Mouse (Mus musculus) left cerebral cortex, postnatal 10 days (tissue): ENCODE results near the gene Manf. TPM values are rescaled to one million over a fixed set of nuclear protein-coding genes. Genes with fewer than 3 reads are reported as not detected.

Experiments used
- DNase-seq, 2 experiments: peaks; one replicate each; pipeline ENCODE4 v3.0.0; 2021 to 2022; ENCODE audit warnings: low spot score in 2 of 2, mixed read lengths in 1 of 2; ENCODE audit errors: extremely low spot score in 1 of 2
- intact Hi-C: fragments of 180-260 bp; cut with DNase I; formaldehyde crosslinking; loops from one replicate; pipeline ENCODE4 v1.15.1; 2025
- total RNA-seq, 2 experiments: library from RNA; stranded (reverse); gene quantifications; 2 replicates each; pipeline ENCODE4 v1.2.3; 2021

Manf gene
- 100 to 1,000 TPM; 115 to 125 TPM for total RNA-seq

- intact Hi-C loops: no loop called here
- DNase-seq: peak; percentile 98 to 99
Measured at GRCm38 (mm10) chr9:106891829-106892551, at the start of gene Manf. Gene Manf, minus strand, starts transcription at chr9:106891979.

DNA sequence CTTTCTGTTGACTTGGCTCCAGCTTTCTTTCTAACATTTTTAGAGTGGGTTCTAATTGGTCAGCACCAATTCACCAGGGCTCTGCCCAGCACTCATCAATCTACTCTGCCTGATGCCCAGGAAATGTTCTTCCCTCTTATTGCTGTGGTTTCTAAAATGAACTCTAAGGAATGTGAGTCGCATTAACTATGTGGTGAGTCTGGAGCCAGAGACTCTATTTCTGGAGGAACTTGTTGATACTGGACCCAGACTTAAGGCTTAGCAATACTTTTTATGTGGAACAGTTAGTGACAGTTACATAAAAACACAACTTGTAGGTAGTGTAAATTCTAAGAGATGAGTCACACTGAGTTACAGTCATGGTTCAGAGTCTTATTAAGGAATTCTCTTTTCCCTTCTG is 43.2 kb upstream of the Manf start:
- intact Hi-C loops: no loop called here
- no peak for DNase-seq

GRCm38 (mm10) chr9:106914878-106915277 is 23.1 kb upstream of the Manf start:
- intact Hi-C loops: no loop called here
- no peak for DNase-seq

GRCm38 (mm10) chr9:106913759-106914158 is 22.0 kb upstream of the Manf start:
- DNase-seq: no peak

GRCm38 (mm10) chr9:106911624-106912023 is 19.8 kb upstream of the Manf start:
- intact Hi-C loops: no loop called here
- no peak for DNase-seq

More at GRCm38 (mm10) chr9:106913759-106914158, 22.0 kb upstream of the Manf start:
- intact Hi-C loops: no loop called here

DNA sequence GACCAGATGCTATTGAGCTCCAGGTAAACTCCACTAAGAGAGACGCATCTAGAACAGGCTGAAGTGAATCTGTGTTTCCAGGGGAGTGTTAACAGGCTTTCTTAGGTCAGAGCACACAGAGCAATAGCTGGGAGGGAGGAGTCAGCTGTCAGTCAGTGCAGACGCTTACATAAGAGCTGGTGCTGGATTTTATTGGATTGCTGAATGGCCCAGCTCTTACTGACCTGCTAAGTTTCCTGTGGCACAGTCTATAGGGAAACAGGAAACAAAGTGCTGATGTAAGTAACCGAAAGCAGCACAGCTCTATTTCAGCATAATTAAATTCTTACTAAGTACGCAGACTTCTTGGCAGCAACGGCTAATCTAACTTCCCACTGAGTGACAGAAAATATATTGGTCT is 16.9 kb upstream of the Manf start:
- intact Hi-C loops: no loop called here
- no peak for DNase-seq

- DNase-seq: no peak
- intact Hi-C loops: no loop called here
Measured at GRCm38 (mm10) chr9:106908174-106908573, 16.4 kb upstream of the Manf start.

DNA sequence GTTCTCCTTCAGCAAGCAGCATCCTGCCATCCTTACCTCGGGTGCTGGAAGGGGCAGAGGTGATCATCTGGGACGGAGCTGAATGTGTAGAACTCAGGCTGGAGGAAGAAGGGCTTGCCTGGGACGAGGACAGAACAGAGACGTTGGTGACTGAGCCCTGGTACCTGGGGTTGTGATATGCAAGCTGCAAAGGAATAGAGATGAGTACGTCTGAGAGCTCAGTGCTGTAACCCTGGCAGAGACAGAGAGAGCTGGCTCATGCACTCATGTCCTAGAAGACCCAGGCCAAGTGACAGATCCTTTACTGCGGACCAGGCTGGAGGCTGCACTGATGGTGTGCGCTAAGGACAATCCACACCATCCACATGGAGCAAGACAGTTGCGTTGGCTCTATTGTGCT is 14.8 kb upstream of the Manf start:
- intact Hi-C loops: no loop called here

GRCm38 (mm10) chr9:106903791-106904134 is 12.0 kb upstream of the Manf start:
- DNase-seq: no peak
- intact Hi-C loops: loop anchor here (5.0 kb wide), 2 partner anchors 374 to 389 kb away; no protein-coding TSS in a partner anchor

More for the DNA sequence above, 14.8 kb upstream of the Manf start:
- no peak for DNase-seq

GRCm38 (mm10) chr9:106903099-106903790 is 11.5 kb upstream of the Manf start:
- no peak for DNase-seq
- intact Hi-C loops: loop anchor here (5.0 kb wide), 2 partner anchors 374 to 389 kb away; no protein-coding TSS in a partner anchor

DNA sequence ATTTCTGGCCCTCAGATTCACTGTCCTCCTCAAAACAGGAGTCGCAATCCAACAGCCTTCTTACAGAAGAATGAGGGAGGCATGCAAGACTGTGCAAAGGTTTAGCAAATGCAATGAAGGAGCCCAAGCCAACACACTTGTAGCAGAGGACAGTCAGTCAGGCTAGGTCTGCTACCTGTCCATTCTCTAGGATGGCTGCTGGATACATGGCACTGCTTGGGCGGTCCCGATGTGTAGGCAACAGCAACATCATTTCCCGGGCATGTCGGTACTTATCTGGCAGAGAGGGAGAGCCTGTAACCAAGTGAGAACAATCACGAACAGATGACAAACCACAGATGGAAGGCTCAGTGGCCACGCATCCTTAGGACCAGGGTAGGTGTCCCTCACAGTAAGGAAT is 9.8 kb upstream of the Manf start:
- intact Hi-C loops: loop anchor here (5.0 kb wide), 2 partner anchors 376 to 391 kb away; no protein-coding TSS in a partner anchor
- DNase-seq: no peak

- no peak for DNase-seq
- intact Hi-C loops: no loop called here
Measured at GRCm38 (mm10) chr9:106898901-106899300, 7.1 kb upstream of the Manf start.

DNA sequence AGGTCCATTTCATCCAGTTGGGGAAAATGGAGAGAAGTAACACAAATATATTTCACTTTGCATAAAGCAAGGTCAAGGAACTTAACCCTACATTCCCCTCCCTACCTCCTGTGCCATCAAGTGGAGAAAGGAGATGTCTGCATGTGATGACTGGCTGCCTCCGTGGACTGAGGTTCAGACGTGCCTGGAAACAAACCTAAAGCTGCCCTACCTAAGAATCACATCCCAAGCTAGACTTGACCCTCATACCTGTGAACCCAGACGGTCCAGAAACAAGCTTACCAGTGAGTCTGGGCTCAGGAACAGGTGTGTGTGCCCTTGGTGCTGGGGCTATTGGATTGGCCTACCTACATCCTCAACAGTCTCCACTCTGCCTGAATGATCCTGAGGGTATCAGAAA is 1.5 kb upstream of the Manf start:
- DNase-seq: no peak
- intact Hi-C loops: no loop called here

DNA sequence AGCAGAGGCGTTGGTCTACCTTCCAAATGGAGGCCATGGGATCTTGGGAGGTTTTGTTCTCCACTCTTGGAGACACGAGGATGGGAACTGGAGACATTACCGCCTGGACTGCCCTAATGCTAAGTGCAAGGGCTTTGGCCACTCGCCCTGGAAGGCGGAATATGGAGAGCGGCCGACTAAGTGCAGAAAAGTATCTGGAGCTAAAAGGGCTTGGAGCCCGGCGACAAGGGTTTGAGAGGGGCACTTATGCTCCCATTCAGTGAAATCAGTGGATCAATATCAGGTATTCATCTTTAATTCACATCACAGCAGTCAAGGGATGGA is 735 bp upstream of the Manf start:
- intact Hi-C loops: no loop called here
- no peak for DNase-seq

DNA sequence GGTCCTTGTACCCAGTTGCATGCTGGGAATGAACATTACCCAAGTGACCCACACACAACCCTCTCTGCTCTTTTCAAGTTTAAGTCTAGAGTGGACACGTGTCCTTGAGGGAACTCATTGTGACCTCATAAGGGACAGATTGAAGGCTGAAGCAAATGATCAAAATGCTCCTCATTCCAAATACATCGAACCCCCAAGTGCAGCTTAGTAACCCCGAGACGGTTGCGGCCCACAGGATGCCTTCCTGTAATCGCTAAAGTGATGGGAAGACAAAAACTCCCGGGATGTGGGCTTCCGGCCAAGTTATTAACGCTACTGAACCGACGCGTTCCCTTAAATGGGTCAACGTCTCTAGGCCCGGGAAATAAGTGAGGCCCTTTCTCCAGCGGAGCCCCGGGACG is 438 bp downstream of the Manf start:
- intact Hi-C loops: no loop called here
- no peak for DNase-seq

- intact Hi-C loops: no loop called here
- no peak for DNase-seq
Measured at GRCm38 (mm10) chr9:106890496-106891240, 1.1 kb downstream of the Manf start.

GRCm38 (mm10) chr9:106889321-106889720 is 2.5 kb downstream of the Manf start:
- intact Hi-C loops: loop anchor here (5.0 to 10.0 kb wide), 2 partner anchors 403 to 645 kb away; partner anchors contain the start of gene Tmem115
- no peak for DNase-seq

GRCm38 (mm10) chr9:106888346-106888745 is 3.4 kb downstream of the Manf start:
- DNase-seq: no peak
- intact Hi-C loops: loop anchor here (5.0 to 10.0 kb wide), 2 partner anchors 404 to 646 kb away; partner anchors contain the start of gene Tmem115
